Mouse (Mus musculus) cortical plate, adult 2 months (tissue): ENCODE results near the gene Sulf2.

Experiments
- CTCF ChIP-seq: fragments of 200-500 bp; IDR thresholded peaks from 2 replicates; pipeline ENCODE4 v1.5.1; 2011; ENCODE audit warnings: mild to moderate bottlenecking, control low read depth, low read length; ENCODE audit not compliant: insufficient read depth; ENCODE audit errors: extremely low read depth
- POLR2A ChIP-seq: fragments of 200-500 bp; IDR thresholded peaks from 2 replicates; pipeline ENCODE4 v1.6.1; 2011; ENCODE audit warnings: mild to moderate bottlenecking, low read length, control low read depth; ENCODE audit not compliant: insufficient read depth; ENCODE audit errors: extremely low read depth

- TF ChIP-seq CTCF (no peak), POLR2A (no peak)
Measured at GRCm38 (mm10) chr2:166125492-166126252, 29.8 kb downstream of the Sulf2 start.
